Mouse (Mus musculus) embryonic facial prominence, embryonic 13.5 days (tissue): Measurements from ENCODE around the gene Rasa3. TPM values are rescaled to one million over a fixed set of nuclear protein-coding genes. Genes with fewer than 3 reads are reported as not detected.

Experiments used
- ATAC-seq: fragments of 200-750 bp; cut with Nextera tagmentation; 2 replicates; pipeline ENCODE4 v1.8.0; 2017; ENCODE audit warnings: low read depth; ENCODE audit not compliant: insufficient number of reproducible peaks, insufficient read depth, low FRiP score, low TSS enrichment
- H3K27ac ChIP-seq: fragments of 300-500 bp; sonication (generic); 2 replicates; pipeline ENCODE4 v1.5.1; 2015; ENCODE audit warnings: moderate library complexity, mild to moderate bottlenecking, inconsistent platforms
- H3K27me3 ChIP-seq: fragments of 300-500 bp; sonication (generic); 2 replicates; pipeline ENCODE4 v1.6.1; 2015; ENCODE audit warnings: mild to moderate bottlenecking, inconsistent platforms
- H3K36me3 ChIP-seq: fragments of 300-500 bp; sonication (generic); 2 replicates; pipeline ENCODE4 v1.6.1; 2015; ENCODE audit warnings: mild to moderate bottlenecking, inconsistent platforms
- H3K4me1 ChIP-seq: fragments of 300-500 bp; sonication (generic); 2 replicates; pipeline ENCODE4 v1.6.1; 2015; ENCODE audit warnings: inconsistent platforms
- H3K4me2 ChIP-seq: fragments of 300-500 bp; sonication (generic); 2 replicates; pipeline ENCODE4 v1.6.1; 2015; ENCODE audit warnings: moderate library complexity, mild to moderate bottlenecking, inconsistent platforms
- H3K4me3 ChIP-seq: fragments of 300-500 bp; sonication (generic); 2 replicates; pipeline ENCODE4 v1.5.1; 2015; ENCODE audit warnings: mild to moderate bottlenecking, inconsistent platforms
- H3K9ac ChIP-seq: fragments of 300-500 bp; sonication (generic); 2 replicates; pipeline ENCODE4 v1.6.1; 2015; ENCODE audit warnings: mild to moderate bottlenecking, inconsistent platforms
- H3K9me3 ChIP-seq: fragments of 300-500 bp; sonication (generic); 2 replicates; pipeline ENCODE4 v1.6.1; 2016; ENCODE audit warnings: inconsistent platforms
- WGBS: fragments of 180-500 bp; shearing (Covaris S2); methylation state at CpG from one replicate; pipeline ENCODE4 v1.1.7; 2015; ENCODE audit warnings: mixed read lengths; 5-methylcytosine and 5-hydroxymethylcytosine counted together
- polyA plus RNA-seq: library from polyadenylated mRNA; unstranded; fragments of >200 nt; fragmentation: Nextera tagmentation; extraction: Ambion mirVana; gene quantifications from 2 replicates; pipeline ENCODE4 v1.2.1, GENCODE M21; 2015

Gene Rasa3
- polyA plus RNA-seq, 1 experiment from 2014 or later: 25.5 TPM

DNA sequence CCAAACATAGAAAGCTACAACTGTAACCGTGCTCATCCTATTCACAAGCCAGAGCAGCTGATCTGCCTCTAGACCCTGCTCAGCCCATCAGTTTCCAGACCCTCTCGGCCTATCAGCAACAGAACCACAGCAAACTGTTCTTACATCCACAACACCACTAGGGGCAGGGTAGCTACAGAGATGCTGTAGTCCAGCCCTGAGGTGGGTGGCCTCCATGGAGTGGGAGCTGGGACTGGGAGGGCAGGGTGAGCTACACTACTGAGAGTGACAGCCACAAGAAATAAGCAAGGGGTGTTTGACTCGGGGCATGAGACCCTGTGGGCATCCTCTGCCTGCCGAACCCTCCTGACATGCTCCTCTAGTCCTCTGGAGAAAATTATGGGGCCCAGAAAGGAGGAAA is 9.5 kb downstream of the Rasa3 start:
- WGBS: 60% methylated on average over 4 of the region's 4 CpGs
- H3K4me1 ChIP-seq: peaks cover 33% of the 10 kb centered on the region
- no peak for ATAC-seq

DNA sequence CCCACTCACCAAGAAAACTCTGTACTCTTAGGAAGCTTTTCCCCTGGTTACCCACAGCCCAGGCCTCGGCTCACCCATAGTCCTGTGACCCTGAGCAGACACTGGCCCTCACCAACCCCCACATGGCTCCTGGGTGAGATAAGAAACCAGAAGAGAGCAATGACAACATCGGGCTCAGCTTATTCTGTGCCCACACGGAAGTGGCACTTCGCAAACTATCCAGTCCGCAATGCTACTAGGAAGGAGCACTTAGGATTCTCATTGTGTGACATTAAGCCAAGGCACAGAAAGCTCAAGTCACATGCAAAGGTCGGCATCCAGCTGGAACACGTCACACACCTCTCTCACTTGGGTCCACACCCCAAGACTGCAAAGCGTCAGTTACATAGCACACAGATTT is 11.5 kb downstream of the Rasa3 start:
- Histone ChIP-seq H3K36me3 (no peaks in the 10 kb centered on the region), H3K4me2 (no peak overlapping the region), H3K27me3 (no peaks in the 10 kb centered on the region), H3K4me3 (no peak overlapping the region), H3K9ac (no peak overlapping the region), H3K9me3 (no peaks in the 10 kb centered on the region), H3K4me1 (peaks cover 33% of the 10 kb centered on the region), H3K27ac (no peak overlapping the region)
- 80% methylated on average over 8 of the region's 8 CpGs for WGBS
- ATAC-seq: no peak

More for the DNA sequence above, 9.5 kb downstream of the Rasa3 start:
- no peak overlapping the region for H3K4me2 ChIP-seq
- H3K4me3 ChIP-seq: no peak overlapping the region
- peak overlapping the region; percentile 68; the same call in 1 of the 2 replicates for H3K27ac ChIP-seq
- no peak overlapping the region for H3K9ac ChIP-seq
- no peaks in the 10 kb centered on the region for H3K9me3 ChIP-seq
- no peaks in the 10 kb centered on the region for H3K36me3 ChIP-seq
- H3K27me3 ChIP-seq: no peaks in the 10 kb centered on the region

DNA sequence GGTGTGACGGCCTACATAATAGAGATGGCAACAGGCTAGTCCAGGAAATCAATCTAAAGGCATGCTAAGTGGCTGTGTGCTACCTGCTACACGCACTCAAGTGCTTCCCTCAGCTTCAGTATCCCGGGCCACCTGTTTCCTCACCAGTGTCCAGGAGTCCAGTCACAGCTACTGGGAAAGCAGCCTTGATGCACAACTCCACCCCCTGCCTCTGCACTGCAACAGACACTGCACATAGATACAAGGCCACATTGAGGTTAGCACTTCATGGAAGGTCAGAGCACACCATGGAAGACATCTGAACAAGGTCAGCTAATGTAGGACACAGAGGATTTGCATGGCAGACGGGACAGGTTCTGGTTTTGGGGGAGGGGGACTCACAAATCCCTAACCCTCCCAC is 11.9 kb downstream of the Rasa3 start:
- no peaks in the 10 kb centered on the region for H3K36me3 ChIP-seq
- no peak for ATAC-seq
- peaks cover 33% of the 10 kb centered on the region for H3K4me1 ChIP-seq
- WGBS: 84% methylated on average over 4 of the region's 4 CpGs
- H3K9me3 ChIP-seq: no peaks in the 10 kb centered on the region
- H3K9ac ChIP-seq: no peak overlapping the region
- H3K27ac ChIP-seq: no peak overlapping the region
- H3K4me3 ChIP-seq: no peak overlapping the region
- H3K27me3 ChIP-seq: no peaks in the 10 kb centered on the region
- H3K4me2 ChIP-seq: no peak overlapping the region

DNA sequence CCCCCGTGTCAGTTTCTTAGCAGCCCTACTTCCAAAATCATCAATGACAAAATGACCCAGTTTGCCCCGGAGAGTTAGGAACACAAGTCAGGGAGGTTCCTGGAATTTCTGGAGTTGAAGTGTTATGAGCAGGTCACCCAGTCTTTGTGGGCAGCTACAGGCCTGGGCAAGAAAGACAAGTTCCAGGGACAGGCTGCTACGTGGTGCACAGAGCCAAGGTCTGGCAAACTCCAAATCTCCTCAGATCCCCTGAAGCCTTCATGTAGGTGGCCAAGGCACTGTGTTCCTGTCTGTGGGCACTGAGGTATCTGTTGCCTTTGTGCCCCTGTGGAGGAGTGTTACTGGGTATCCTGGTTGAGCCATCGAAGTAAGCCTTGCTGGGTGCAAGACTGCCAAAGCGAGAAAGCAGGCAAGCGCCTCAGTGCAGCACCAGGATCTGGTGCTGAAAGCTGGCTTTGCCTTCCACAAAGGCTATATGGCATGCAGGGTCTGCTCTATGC is 12.6 kb downstream of the Rasa3 start:
- ATAC-seq: no peak
- H3K4me2 ChIP-seq: no peak overlapping the region
- no peaks in the 10 kb centered on the region for H3K27me3 ChIP-seq
- H3K4me1 ChIP-seq: peaks cover 27% of the 10 kb centered on the region
- H3K27ac ChIP-seq: no peak overlapping the region
- H3K36me3 ChIP-seq: no peaks in the 10 kb centered on the region
- H3K4me3 ChIP-seq: no peak overlapping the region
- WGBS: 76% methylated on average over 6 of the region's 6 CpGs
- no peak overlapping the region for H3K9ac ChIP-seq
- no peaks in the 10 kb centered on the region for H3K9me3 ChIP-seq

DNA sequence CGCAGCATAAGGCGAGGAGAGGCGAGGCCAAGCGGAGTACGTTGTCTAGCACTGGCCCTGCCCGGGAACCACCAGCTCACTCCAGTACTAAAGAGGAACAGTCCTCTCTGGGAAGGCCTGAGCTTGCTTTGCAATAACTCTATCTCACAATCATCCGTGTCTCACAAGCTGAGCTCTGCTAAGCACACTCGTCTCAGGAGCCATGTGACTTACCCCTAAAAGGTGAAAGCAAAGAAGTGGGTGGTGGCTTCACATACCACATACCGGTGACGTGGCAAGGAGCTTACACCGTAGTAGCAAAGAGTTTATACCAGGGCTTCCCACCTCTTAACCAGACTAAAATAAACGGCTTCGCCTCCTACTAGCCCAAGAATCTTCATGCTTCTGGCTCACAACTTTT is 17.1 kb downstream of the Rasa3 start:
- no peaks in the 10 kb centered on the region for H3K9me3 ChIP-seq
- no peaks in the 10 kb centered on the region for H3K27me3 ChIP-seq
- ATAC-seq: no peak
- WGBS: 86% methylated on average over 13 of the region's 13 CpGs
- no peaks in the 10 kb centered on the region; the same call in 1 of the 2 replicates for H3K4me1 ChIP-seq
- no peak overlapping the region for H3K9ac ChIP-seq
- no peak overlapping the region for H3K4me2 ChIP-seq
- no peaks in the 10 kb centered on the region for H3K36me3 ChIP-seq
- no peak overlapping the region for H3K4me3 ChIP-seq
- no peak overlapping the region for H3K27ac ChIP-seq

DNA sequence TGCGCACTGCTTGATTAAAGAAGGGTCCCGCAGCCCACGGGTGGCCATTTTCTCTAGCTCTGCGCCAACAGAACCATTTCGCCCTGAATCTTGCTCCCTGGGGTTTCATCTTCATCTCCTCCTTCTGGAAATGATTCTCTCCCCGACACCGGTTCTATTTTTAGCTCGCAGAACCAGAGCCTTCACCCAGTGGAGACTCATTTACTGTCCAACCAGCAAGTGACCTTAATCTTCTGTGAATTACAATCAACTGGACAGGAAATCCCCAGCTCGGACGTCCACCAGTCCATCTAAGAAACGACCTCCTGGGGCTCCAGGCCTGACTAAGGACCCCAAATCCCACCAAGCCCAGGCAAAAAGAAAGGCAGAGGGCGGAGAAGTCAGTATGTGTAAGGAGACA is 19.9 kb downstream of the Rasa3 start:
- Histone ChIP-seq H3K9ac (no peak overlapping the region), H3K4me2 (no peak overlapping the region), H3K4me3 (no peak overlapping the region), H3K36me3 (no peaks in the 10 kb centered on the region), H3K4me1 (peaks cover 10% of the 10 kb centered on the region), H3K27ac (no peak overlapping the region), H3K27me3 (no peaks in the 10 kb centered on the region), H3K9me3 (no peaks in the 10 kb centered on the region)
- 68% methylated on average over 12 of the region's 12 CpGs for WGBS
- ATAC-seq: no peak

DNA sequence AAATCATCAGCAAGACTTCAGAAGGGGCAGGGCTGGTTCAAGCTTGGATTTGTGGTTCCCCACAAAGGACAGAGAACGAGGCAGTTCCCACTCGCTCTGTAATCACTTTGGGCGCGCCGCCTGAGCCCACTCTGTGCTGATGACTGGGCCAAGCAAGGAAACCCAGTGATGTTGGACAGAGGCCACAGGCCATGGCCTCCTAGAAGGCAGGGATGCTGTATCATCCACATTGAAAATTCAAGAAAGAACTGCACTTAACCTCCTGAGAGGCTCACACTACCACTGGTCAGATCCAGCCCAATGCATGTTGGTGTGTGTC is 22.4 kb downstream of the Rasa3 start:
- Histone ChIP-seq H3K9ac (no peak overlapping the region), H3K4me1 (peaks cover 10% of the 10 kb centered on the region), H3K27me3 (no peaks in the 10 kb centered on the region), H3K36me3 (no peaks in the 10 kb centered on the region), H3K4me2 (no peak overlapping the region), H3K4me3 (no peak overlapping the region), H3K9me3 (no peaks in the 10 kb centered on the region), H3K27ac (no peak overlapping the region)
- WGBS: 84% methylated on average over 5 of the region's 5 CpGs
- peak; percentile 65 for ATAC-seq

DNA sequence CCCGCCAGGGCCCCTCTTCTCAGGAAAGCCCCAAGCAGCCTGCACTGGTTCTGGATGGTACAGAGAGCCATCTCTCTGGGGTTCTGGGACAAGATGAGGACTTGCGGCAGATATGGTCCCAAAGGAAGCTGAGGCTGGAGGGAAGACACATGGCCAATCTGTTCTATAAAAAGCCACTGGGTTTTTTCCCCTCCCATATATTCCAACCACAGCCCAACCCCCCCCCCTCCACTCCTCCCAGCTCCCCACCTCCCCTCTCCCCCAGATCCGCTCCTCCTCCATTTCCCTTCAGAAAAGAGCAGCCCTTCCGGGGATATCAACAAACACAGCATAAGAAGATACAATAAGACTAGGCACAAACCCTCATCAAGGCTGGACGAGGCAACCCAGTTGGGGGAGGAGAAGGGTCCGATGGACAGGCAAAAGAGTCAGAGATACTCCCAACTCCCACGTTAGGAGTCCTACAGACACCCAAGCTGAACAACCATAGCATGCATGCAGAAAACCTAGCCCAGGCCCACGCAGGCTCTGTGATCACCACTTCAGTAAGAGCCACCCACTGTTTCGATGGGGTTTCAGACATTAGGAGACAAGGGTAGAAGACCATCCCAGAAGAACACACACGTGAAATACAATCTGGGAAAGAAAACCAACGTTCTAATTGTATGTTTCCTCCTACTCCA is 22.9 kb downstream of the Rasa3 start:
- H3K27ac ChIP-seq: peak overlapping the region; percentile 66; the same call in 1 of the 2 replicates
- H3K4me3 ChIP-seq: no peak overlapping the region
- H3K9ac ChIP-seq: no peak overlapping the region; the same call in 1 of the 2 replicates
- H3K4me2 ChIP-seq: no peak overlapping the region; the same call in 1 of the 2 replicates
- no peaks in the 10 kb centered on the region for H3K27me3 ChIP-seq
- 67% methylated on average over 11 of the region's 11 CpGs for WGBS
- H3K36me3 ChIP-seq: no peaks in the 10 kb centered on the region
- H3K9me3 ChIP-seq: no peaks in the 10 kb centered on the region
- peak; percentile 52 for ATAC-seq
- peaks cover 10% of the 10 kb centered on the region for H3K4me1 ChIP-seq

DNA sequence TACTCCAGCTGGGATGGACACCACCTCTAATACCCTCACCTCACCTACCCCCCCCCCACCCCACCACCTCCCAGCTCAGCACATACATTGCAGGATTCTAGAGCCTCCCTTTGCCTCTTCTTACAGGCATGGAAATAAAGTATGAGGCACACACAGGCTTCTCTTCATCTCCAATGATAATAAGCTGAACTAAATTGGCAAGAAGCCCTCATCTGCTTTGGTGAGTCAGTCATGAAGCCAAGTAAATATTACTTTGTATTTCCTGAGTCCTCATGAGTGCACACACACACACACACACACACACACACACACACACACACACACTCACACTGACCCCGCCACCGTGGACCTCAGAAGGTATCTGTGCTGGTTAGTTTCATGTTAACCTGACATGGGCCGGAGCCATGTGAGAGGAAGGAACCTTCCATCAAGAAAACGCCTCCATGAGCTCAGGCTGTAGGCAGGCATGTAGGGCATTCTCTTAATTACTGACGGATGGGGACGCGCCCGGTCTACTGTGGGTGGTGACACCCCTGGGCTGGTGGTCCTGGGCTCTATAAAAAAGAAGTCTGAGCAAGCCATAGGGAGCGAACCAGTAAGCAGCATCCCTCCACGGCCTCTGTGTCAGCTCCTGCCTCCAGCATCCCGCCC is 26.7 kb downstream of the Rasa3 start:
- Histone ChIP-seq H3K4me1 (peaks cover 23% of the 10 kb centered on the region), H3K36me3 (no peaks in the 10 kb centered on the region), H3K27ac (no peak overlapping the region), H3K27me3 (no peaks in the 10 kb centered on the region), H3K9me3 (no peaks in the 10 kb centered on the region), H3K9ac (no peak overlapping the region), H3K4me3 (no peak overlapping the region), H3K4me2 (no peak overlapping the region)
- ATAC-seq: no peak
- 82% methylated on average over 11 of the region's 11 CpGs for WGBS

DNA sequence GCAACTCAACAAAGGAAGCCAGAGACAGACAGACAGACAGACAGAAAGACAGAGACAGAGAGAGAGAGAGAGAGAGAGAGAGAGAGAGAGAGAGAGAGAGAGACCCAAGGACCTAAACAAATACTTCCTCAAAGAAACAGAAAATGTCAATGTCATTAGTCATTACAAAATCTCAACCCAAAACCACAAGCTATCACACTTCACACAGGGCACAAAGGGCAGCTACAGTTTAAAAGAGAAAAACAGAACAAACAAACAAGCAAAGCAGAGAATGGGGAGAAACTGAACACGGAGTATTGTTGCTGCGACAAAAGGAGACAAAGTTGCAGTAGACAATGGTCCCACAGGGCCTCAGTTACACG is 28.3 kb downstream of the Rasa3 start:
- Histone ChIP-seq H3K36me3 (no peaks in the 10 kb centered on the region), H3K27ac (no peak overlapping the region)
- no peak for ATAC-seq

DNA sequence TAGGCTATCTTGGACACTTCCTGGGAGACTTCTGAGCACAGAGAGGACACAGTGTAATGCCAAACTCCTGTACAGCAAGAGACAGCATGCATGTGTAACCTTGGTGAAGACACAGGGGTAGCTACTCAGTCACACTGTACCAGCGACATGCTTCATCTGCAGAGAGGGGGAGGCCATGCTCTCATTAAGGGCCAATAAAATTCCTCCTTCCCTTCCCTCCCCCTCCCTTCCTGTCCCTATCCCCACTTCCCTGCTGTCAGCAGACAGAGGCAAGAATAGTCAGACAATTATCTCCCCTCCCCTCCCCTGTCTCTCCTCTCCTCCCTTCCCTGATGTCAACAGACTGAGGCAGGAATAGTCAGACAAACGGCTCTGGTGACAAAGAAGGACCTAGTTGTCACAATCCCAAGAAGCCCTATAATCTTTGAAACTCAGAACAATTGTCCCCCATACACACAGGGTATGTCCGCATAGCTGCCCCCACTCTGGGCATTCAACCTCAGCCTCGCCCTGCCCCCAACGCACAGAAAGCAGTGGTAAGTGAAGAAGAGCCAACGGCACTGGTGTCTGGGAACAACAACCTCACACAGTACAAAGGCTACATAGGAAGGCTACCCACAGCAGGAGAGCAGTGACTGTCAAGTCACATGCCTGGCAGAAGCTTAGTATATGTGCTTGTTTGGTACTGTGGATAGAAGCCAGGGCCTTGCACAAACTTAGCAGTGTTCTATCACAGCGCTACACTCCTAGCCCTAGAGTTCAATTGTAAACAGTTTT is 28.8 kb downstream of the Rasa3 start:
- Histone ChIP-seq H3K9ac (no peak overlapping the region), H3K4me3 (no peak overlapping the region), H3K4me2 (no peak overlapping the region), H3K9me3 (no peaks in the 10 kb centered on the region), H3K36me3 (no peaks in the 10 kb centered on the region), H3K27ac (no peak overlapping the region), H3K4me1 (peaks cover 31% of the 10 kb centered on the region), H3K27me3 (no peaks in the 10 kb centered on the region)
- 19% methylated on average over 7 of the region's 7 CpGs for whole genome bisulfite sequencing
- 0 out of 2 replicates have a peak, but pooled peaks have one; percentile 21 for ATAC-seq

More for the DNA sequence above, 28.3 kb downstream of the Rasa3 start:
- no peak overlapping the region for H3K4me2 ChIP-seq
- no peak overlapping the region for H3K4me3 ChIP-seq
- H3K4me1 ChIP-seq: peaks cover 30% of the 10 kb centered on the region
- 37% methylated on average over 3 of the region's 3 CpGs for WGBS
- H3K9ac ChIP-seq: no peak overlapping the region
- no peaks in the 10 kb centered on the region for H3K27me3 ChIP-seq
- no peaks in the 10 kb centered on the region for H3K9me3 ChIP-seq
